Mouse (Mus musculus) embryo, embryonic 10 days (tissue): ENCODE measurements around the gene Bmpr1a.

ENCODE experiments used
- DNase-seq: peaks from one replicate; pipeline ENCODE4 v3.0.0-alpha.2; 2015; ENCODE audit warnings: low spot score

Gene Bmpr1a

DNA sequence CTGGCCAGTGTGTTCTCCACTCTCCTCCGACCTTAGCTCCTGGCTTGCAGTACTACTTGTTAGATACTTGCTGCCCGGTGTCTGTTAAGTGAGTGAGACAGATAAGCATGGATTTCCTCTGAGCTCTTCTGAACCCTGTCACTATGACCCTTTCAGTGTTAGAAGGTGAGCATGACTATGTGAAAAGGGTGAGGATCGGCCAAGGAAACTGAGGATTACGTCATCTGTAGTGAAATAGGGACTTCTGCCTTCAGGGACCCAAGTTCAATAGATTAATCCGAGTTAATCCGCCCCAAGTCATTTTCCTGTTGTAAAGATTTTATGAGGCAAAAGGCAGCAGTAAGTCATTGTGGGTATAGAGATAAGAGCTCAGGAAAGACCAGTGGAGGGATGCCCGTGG, 2.2 kb upstream of the Bmpr1a start:
- no peak for DNase-seq

GRCm38 (mm10) chr14:34504377-34504776, 1.2 kb upstream of the Bmpr1a start:
- no peak for DNase-seq

GRCm38 (mm10) chr14:34503759-34504158, 618 bp upstream of the Bmpr1a start:
- DNase-seq, result no peak

GRCm38 (mm10) chr14:34502475-34503324, 441 bp downstream of the Bmpr1a start:
- peak; percentile 85 for DNase-seq

- DNase-seq, result peak; percentile 62
These were observed 1.2 kb downstream of the Bmpr1a start for GRCm38 (mm10) chr14:34501804-34502474.

DNA sequence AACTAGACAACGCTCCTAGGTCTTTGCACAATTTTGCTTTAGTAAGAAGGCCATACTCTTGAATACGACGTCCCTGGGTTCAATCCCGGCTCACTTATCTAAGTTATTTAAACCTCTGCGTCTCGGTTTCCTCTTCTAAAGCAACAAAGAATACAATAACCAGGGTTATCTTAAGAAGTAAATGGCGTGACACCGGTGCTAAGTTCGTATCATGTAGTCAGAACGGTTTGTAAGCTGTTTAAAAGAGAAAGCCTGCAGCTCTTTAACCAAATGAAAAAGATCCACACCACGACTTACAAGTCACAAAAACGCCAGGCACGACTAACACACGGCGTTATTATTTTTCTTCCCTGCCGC, 1.7 kb downstream of the Bmpr1a start:
- peak; percentile 31 for DNase-seq

DNA sequence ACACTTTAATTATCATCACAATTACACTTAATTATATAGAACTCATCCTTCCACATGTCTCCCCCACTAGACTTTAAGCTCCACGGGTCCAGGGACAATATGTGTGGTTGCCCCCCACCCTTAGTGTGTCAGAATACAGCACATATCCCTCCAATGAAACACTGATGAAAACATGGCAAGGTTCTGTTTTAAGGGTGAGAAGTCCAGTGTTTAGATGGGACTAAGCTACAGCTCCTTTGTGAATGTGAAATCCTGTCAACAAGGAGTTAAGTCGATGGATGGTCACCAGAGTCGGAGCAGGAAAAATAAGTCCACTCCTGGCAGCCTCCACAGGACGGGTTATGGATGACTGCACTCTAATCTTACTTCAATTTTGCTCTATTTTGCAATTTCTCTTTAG, 2.8 kb downstream of the Bmpr1a start:
- DNase-seq, result peak; percentile 38

DNA sequence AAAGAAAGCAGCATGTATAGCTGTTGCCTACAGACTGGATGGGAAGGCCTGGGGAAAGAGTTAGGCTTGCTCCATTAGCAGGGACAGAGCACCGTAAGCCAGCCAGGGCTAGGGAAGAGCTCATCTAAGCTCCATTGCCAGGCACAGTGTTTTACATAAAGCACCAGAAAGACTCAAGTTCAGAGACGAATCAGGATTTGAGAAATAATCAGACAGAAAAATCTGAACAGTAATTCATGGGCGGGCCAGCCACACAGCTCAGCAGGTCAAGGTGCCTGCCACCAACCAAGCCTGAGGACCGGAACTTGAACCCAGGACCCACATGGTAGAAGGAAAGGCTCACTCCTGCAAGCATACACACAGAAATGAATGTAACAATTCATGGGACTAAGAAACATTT, 3.5 kb downstream of the Bmpr1a start:
- no peak for DNase-seq

DNA sequence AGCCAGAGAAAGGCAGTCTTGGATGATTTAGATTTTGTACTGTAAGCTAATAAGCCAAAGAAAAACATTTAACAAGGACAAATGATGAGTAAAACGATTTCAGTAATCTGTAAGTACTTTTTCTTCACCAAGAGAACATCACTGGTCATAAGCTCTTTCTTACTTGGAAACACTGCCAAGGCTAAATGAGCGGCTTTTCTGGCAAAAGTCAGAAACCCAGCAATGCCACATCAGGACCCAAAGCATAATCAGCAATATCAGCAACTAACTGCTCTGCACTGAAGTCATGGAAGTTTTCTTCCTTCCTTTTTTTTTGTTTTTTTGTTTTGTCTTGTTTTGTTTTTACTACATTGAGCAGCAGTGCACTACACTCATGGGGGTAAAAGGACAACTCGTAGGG, 5.8 kb downstream of the Bmpr1a start:
- no peak for DNase-seq

- no peak for DNase-seq
These were observed 9.5 kb downstream of the Bmpr1a start for GRCm38 (mm10) chr14:34493682-34494081.

GRCm38 (mm10) chr14:34492688-34493087, 10.5 kb downstream of the Bmpr1a start:
- DNase-seq, result no peak

- DNase-seq, result no peak
These were observed 12.2 kb downstream of the Bmpr1a start for GRCm38 (mm10) chr14:34490965-34491364.

- no peak for DNase-seq
These were observed 13.2 kb downstream of the Bmpr1a start for GRCm38 (mm10) chr14:34489928-34490327.

DNA sequence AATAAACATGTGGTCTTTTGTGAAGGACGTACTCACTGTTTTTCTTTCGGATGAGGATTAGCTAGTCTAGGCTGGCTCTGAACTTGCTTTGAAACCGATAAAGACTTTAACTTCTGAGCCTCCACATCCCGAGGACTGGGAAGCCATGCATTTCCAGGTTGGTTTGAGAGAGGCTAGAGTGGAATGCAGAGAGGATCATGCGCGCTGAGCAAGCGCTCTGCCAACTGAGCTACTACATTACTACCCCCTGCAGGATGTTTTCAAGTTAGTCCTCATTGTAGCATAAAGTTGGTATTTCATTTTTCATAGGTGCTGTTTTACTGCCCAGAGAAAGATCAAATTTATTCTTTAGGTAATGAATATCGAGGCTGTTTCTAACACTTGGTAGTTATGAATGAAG, 17.0 kb downstream of the Bmpr1a start:
- no peak for DNase-seq

GRCm38 (mm10) chr14:34483469-34484341, 19.4 kb downstream of the Bmpr1a start:
- DNase-seq, result no peak

GRCm38 (mm10) chr14:34471591-34471990, 31.6 kb downstream of the Bmpr1a start:
- DNase-seq, result no peak

DNA sequence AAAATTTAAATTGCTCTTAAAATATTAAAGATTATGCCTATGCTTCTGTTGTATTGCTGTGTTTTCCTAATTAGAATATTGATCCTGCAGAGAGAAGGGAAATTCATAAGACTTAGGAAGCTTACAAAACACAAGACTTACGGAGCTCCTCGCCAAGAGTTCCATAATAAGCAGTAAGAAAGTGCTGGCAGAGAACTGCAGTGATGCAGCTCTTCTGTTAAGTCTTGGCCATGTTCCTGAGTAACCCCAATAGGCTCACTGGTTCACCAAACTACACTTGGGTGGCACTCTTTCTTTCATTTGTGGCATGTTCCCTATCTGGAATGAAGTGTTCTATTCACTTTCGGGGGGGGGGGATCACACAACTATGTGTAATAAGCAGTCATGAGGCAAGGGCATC, 36.9 kb downstream of the Bmpr1a start:
- no peak for DNase-seq

GRCm38 (mm10) chr14:34459386-34459785, 43.8 kb downstream of the Bmpr1a start:
- no peak for DNase-seq

DNA sequence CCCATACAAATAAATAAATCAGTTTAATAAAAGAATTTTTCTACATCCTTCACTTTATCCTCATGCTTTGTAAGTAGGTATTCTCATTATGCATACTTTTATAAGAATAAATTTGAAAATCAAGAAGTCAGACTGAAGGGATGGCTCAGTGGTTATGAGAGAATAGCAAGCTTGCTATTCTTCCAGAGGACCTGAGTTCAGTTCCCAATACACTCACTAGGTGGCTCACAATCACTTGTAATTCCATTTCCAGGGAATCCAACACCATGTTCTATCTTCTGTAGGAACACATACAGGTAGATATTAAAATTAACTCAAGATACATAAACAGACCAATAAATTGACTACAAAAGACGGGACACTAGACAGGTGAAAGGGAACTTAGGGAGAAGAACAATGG, 44.3 kb downstream of the Bmpr1a start:
- peak; percentile 58 for DNase-seq

- DNase-seq, result peak; percentile 34
These were observed 48.9 kb downstream of the Bmpr1a start for GRCm38 (mm10) chr14:34454282-34454681.

GRCm38 (mm10) chr14:34453648-34454047, 49.5 kb downstream of the Bmpr1a start:
- DNase-seq, result peak; percentile 52

GRCm38 (mm10) chr14:34451872-34452271, 51.3 kb downstream of the Bmpr1a start:
- DNase-seq, result no peak

GRCm38 (mm10) chr14:34450451-34450850, 52.7 kb downstream of the Bmpr1a start:
- no peak for DNase-seq
